Mouse (Mus musculus) liver, embryonic 14.5 days (tissue): ENCODE measurements at regions not wholly inside any gene's neighbourhood (a gene's known extent, or its start where the extent isn't known, plus 50 kb on each side); places are given as distances from the start of the nearest gene placed in this dataset.

Source experiments
- CTCF ChIP-seq: IDR thresholded peaks from 2 replicates; pipeline ENCODE4 v1.5.1; 2016; ENCODE audit warnings: antibody characterized with exemption, low read depth, control low read depth
- EP300 ChIP-seq: IDR thresholded peaks from 2 replicates; pipeline ENCODE4 v1.6.1; 2016; ENCODE audit warnings: antibody characterized with exemption, low read depth

GRCm38 (mm10) chr4:78389406-78389805 lies 177.6 kb upstream of the Ptprd start:
- no peak for TF ChIP-seq CTCF
- TF ChIP-seq EP300: no peak
